Mouse (Mus musculus) lung, adult 18-20 months (tissue): ENCODE data around the gene A930033H14Rik.

Experiments
- DNase-seq, 2 experiments: peaks; one replicate each; pipeline ENCODE4 v3.0.0; 2022; ENCODE audit warnings: mixed read lengths in 2 of 2

The A930033H14Rik gene

GRCm38 (mm10) chr10:69225951-69226350, 13.1 kb upstream of the A930033H14Rik start:
- DNase-seq = no peak

GRCm38 (mm10) chr10:69225471-69225870, 12.6 kb upstream of the A930033H14Rik start:
- no peak for DNase-seq

DNA sequence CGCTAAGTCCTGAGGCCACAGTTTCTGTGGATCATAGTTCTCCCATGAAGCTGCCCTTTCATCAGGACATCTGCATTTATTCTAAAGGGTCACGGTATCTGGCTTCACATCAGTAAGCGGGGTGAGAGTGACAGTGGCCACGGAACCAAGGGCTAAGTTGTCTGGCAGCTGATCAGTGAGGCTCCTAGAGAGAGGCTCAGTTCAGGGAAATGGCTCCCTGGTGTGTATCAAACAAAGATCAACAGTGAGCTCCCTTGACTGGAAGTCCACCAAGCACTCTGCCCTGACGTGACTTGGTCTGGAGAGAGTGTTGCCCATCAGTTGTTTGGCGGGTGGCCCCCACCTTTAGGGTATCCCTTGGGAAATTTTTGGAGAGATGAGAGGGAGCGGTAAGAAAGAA, 11.4 kb upstream of the A930033H14Rik start:
- no peak for DNase-seq

- no peak for DNase-seq
Observed at GRCm38 (mm10) chr10:69223232-69223631, 10.3 kb upstream of the A930033H14Rik start.

- no peak for DNase-seq
Observed at GRCm38 (mm10) chr10:69221955-69222354, 9.1 kb upstream of the A930033H14Rik start.

DNA sequence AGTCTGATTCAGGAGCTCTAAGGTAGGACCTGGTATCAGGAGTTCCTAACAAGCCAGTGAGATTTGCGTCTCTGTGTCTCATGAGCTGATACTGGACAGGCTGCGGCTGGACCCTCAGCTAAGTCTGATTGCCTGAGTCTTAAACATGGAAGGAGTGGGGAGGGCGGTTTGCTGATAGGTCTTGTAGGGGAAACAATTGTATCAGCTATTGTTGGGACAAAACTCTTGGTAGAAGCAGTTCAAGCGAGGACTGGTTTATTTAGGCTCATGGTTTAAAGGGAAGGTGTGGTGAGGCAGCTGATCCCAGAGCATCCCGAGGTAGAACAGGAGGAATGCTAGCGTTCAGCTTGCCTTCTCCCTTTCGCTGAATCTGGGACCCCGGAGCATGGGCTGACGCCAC, 8.2 kb upstream of the A930033H14Rik start:
- DNase-seq = no peak

- DNase-seq = no peak
Observed at GRCm38 (mm10) chr10:69220296-69220695, 7.4 kb upstream of the A930033H14Rik start.

GRCm38 (mm10) chr10:69219289-69219626, 6.4 kb upstream of the A930033H14Rik start:
- no peak for DNase-seq

DNA sequence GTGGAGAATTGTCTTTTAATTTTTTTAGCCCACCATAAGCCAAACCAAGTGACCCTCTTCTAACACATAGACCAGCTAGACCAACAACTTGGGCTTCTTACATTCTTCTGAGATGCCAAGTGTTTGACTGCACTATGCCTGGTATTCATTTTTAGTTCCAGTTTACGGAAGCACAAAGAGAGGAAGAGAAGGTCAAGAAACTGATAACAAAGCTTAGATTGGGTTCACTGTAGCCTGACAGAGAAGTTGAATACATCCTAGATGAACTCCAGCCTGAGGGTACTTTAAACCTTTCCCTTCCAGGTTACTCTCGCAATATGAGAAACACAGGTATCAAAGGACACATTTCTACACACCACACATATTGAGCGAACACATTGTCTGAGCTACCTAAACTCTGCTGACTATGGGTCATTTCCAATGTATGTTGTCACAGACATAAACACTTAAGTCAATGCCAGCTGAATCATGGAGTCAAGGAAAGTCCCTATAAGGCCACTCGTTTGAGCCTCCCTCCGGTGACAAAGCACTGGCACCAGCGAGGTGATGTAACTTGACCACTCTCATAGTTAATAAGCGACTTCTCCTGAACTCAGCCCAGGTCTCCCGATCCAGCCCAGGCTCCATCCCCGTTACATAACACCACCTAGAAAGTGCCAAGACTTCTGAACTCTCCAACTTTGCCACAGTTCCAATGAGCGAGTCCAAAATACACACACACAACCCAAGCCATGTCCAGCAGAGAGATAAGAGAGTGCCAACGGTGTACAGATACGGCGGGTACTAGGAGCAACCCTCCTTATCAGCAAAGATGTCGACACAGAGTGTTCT, 5.8 kb upstream of the A930033H14Rik start:
- DNase-seq = peak; percentile 82 to 88

GRCm38 (mm10) chr10:69217127-69217690, 4.3 kb upstream of the A930033H14Rik start:
- no peak for DNase-seq

DNA sequence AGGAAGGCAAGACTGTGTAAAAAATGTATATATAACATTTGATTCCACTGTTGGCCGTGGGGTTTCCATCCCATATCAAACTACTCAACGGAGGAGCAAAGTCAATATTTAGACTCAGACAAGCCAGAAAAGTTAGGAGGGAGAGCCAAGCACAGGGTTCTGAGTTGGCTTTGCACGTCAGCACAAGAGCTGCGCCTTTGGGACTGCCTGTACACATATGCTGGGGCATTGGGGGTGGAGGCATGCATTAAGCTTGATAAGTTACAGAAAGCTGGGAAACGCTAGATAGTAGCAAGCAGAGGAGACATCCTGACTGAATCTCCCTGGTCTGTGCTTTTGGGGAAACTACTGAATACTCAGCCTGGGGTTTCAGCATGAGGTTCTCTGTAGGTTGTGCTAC, 1.1 kb upstream of the A930033H14Rik start:
- DNase-seq = peak in 1 of 2 experiments; percentile 40

DNA sequence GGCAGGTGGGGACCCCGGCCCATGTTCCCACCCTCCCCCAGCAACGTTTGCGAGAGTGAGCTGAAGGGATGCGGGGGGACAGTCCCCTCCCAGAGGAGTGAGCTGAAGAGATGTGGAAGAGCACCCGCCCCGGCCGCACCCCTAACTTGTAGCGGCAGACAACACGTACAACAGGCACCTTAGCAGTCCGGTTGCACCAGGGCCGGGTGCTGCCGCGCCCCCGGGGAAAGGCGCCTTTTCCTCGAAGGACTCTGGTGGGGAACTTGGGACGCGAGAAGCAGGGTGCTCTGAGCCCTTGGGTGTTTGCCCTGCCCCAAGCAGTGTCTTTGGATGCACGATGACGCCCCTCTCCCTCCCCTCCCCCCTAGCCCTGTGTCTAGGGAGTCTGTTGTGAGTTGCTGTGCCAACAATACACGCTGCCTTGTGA, 566 bp upstream of the A930033H14Rik start:
- DNase-seq = peak; percentile 31 to 43

DNA sequence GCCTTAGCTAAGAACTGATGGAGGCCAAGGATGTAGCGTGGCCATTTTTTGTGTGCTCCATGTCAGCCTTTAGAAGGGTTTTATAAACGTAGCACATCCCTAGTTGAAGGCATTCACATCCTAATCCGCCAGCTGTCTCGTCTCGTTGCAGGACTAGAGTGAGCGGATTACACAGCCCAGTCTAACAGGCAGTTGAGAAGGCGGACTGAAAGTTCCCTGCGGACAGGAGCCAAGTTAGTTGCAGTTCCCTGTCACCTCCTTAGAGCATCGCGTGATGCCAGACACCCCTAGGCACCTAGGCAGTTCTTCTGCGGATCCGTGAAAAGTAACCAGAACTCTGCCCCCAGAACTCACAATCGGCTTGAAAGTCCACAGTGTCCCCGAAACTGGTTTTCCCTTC, 922 bp downstream of the A930033H14Rik start:
- DNase-seq = peak; percentile 36 to 41

DNA sequence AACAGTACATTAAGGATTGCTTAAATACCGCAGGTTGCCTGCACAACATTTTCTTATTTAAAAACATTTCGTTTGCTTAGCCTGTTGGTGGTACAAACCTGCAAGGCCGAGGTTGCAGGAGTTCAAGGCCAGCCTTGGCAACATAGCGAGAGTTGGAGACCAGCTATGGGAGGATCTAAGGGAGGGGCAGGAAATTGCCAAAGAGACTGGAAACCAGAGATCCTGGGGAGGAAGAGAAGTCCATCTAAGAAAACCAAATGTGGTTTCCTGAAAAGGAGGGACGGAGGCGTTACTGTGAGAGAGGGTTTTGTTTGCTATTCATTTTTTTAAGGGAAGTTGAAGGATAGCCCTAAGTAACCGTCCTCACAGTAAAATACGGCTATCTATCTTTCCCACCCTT, 1.3 kb downstream of the A930033H14Rik start:
- DNase-seq = peak; percentile 35

- DNase-seq = no peak
Observed at GRCm38 (mm10) chr10:69210659-69211058, 2.2 kb downstream of the A930033H14Rik start.

DNA sequence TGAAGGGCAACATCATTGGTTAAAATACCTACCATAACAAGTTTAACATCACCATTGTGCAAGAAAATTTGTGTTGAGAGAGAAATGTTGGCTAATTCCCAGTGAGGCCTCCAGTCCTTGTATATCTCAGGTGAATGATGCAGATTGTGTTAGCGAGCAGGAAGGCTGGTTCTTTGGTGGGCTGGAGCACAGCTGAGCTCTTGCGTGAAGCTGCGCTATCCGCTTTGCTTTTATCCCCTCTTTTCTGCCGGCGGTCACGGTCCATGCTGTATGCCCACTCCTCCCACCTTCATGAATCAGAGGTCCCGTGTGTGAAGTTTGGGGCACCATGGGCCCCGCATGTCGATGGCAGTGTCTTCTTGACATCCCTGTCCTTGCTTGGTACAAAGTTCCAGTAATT, 2.9 kb downstream of the A930033H14Rik start:
- no peak for DNase-seq

GRCm38 (mm10) chr10:69208705-69209104, 4.2 kb downstream of the A930033H14Rik start:
- no peak for DNase-seq

- no peak for DNase-seq
Observed at GRCm38 (mm10) chr10:69207981-69208630, 4.8 kb downstream of the A930033H14Rik start.

GRCm38 (mm10) chr10:69207481-69207880, 5.4 kb downstream of the A930033H14Rik start:
- no peak for DNase-seq

GRCm38 (mm10) chr10:69206081-69206480, 6.8 kb downstream of the A930033H14Rik start:
- DNase-seq = no peak

GRCm38 (mm10) chr10:69204677-69205400, 8.1 kb downstream of the A930033H14Rik start:
- DNase-seq = no peak

GRCm38 (mm10) chr10:69193721-69194120, 19.2 kb downstream of the A930033H14Rik start:
- DNase-seq = no peak

DNA sequence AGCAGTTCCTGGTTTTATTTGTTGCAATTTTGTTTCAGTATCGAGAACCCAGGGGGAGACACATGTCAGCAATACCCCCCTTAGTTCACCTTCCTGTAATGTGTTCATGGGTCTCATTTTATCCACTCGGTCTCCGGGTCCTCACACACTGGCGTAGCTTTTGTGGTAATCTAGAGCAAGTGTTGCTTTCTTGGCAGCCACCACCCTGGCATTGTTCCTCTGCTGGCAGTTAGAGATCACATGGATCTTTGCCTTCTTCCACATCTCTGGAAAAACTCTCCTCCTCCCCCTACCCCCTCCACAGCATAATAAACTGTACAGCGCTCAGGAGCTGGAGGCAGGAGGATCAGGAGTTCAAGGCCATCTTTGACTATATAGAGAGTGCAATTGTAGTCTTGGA, 20.6 kb downstream of the A930033H14Rik start:
- no peak for DNase-seq
